Mouse (Mus musculus) lung, postnatal 0 days (tissue): ENCODE measurements at regions not wholly inside any gene's neighbourhood (a gene's known extent, or its start where the extent isn't known, plus 50 kb on each side); places are given as distances from the start of the nearest gene placed in this dataset.

Source experiments
- ATAC-seq: fragments of 200-750 bp; cut with Nextera tagmentation; 2 replicates; pipeline ENCODE4 v1.8.0; 2017; ENCODE audit warnings: moderate library complexity
- DNase-seq: peaks from one replicate; pipeline ENCODE4 v3.0.0-alpha.2; 2016; ENCODE audit warnings: low spot score
- H3K27ac ChIP-seq: fragments of 300-500 bp; sonication (generic); 2 replicates; pipeline ENCODE4 v1.5.1; 2014; ENCODE audit warnings: antibody characterized with exemption, mild to moderate bottlenecking, low read length, mixed read lengths
- H3K27me3 ChIP-seq: fragments of 300-500 bp; sonication (generic); replicated peaks from 2 replicates; pipeline ENCODE4 v1.6.1; 2014; ENCODE audit warnings: low read length, mixed read lengths; ENCODE audit not compliant: insufficient read depth
- H3K36me3 ChIP-seq: fragments of 300-500 bp; sonication (generic); 2 replicates; pipeline ENCODE4 v1.6.1; 2014; ENCODE audit warnings: low read length, mixed read lengths; ENCODE audit not compliant: insufficient read depth
- H3K4me1 ChIP-seq: fragments of 300-500 bp; sonication (generic); 2 replicates; pipeline ENCODE4 v1.6.1; 2014; ENCODE audit warnings: antibody characterized with exemption, low read depth, low read length, mixed read lengths; ENCODE audit not compliant: insufficient read depth
- H3K4me2 ChIP-seq: fragments of 300-500 bp; sonication (generic); replicated peaks from 2 replicates; pipeline ENCODE4 v1.6.1; 2014; ENCODE audit warnings: low read depth, mild to moderate bottlenecking, low read length, moderate library complexity, mixed read lengths
- H3K4me3 ChIP-seq: fragments of 300-500 bp; sonication (generic); 2 replicates; pipeline ENCODE4 v1.5.1; 2014; ENCODE audit warnings: low read depth, low read length
- H3K9ac ChIP-seq: fragments of 300-500 bp; sonication (generic); replicated peaks from 2 replicates; pipeline ENCODE4 v1.6.1; 2014; ENCODE audit warnings: low read depth, mild to moderate bottlenecking
- H3K9me3 ChIP-seq: fragments of 300-500 bp; sonication (generic); 2 replicates; pipeline ENCODE4 v1.6.1; 2016; ENCODE audit warnings: low read length, mixed read lengths
- CTCF ChIP-seq: IDR thresholded peaks from 2 replicates; pipeline ENCODE4 v1.5.1; 2016; ENCODE audit warnings: antibody characterized with exemption, mild to moderate bottlenecking
- EP300 ChIP-seq: IDR thresholded peaks from 2 replicates; pipeline ENCODE4 v1.6.1; 2016; ENCODE audit warnings: antibody characterized with exemption, mild to moderate bottlenecking, control low read depth
- WGBS: fragments of 180-500 bp; shearing (Covaris S2); extraction: QIAGEN DNeasy Blood & Tissue Kit; methylation state at CpG from one replicate; pipeline ENCODE4 v1.1.7; 2014; 5-methylcytosine and 5-hydroxymethylcytosine counted together

- H3K4me2 ChIP-seq: no peak overlapping the region
- H3K27me3 ChIP-seq: no peaks in the 10 kb centered on the region
- DNase-seq: no peak
- H3K4me1 ChIP-seq: no peaks in the 10 kb centered on the region
- WGBS: 100% methylated on average over 2 of the region's 2 CpGs
- ATAC-seq: no peak
- no peak overlapping the region for H3K4me3 ChIP-seq
- TF ChIP-seq EP300 (no peak), CTCF (no peak)
- H3K27ac ChIP-seq: no peak overlapping the region
- no peaks in the 10 kb centered on the region for H3K36me3 ChIP-seq
- H3K9ac ChIP-seq: no peak overlapping the region
- no peaks in the 10 kb centered on the region for H3K9me3 ChIP-seq
Measured at GRCm38 (mm10) chr6:97707401-97707800, 90.1 kb upstream of the Frmd4b start.

GRCm38 (mm10) chr6:97704361-97704760 lies 87.0 kb upstream of the Frmd4b start:
- Histone ChIP-seq H3K4me3 (no peak overlapping the region), H3K36me3 (no peaks in the 10 kb centered on the region), H3K4me2 (no peak overlapping the region), H3K9ac (no peak overlapping the region), H3K27me3 (no peaks in the 10 kb centered on the region), H3K27ac (no peak overlapping the region), H3K9me3 (no peaks in the 10 kb centered on the region), H3K4me1 (no peaks in the 10 kb centered on the region)
- no peak for ATAC-seq
- DNase-seq: no peak
- WGBS: 69% methylated on average over 5 of the region's 5 CpGs
- no peak for TF ChIP-seq EP300
- TF ChIP-seq CTCF: no peak

- Histone ChIP-seq H3K27me3 (no peaks in the 10 kb centered on the region), H3K9me3 (no peaks in the 10 kb centered on the region), H3K9ac (no peak overlapping the region), H3K4me1 (no peaks in the 10 kb centered on the region), H3K36me3 (no peaks in the 10 kb centered on the region), H3K27ac (no peak overlapping the region), H3K4me3 (no peak overlapping the region), H3K4me2 (no peak overlapping the region)
- ATAC-seq (no peak), DNase-seq (no peak)
- 83% methylated on average over 3 of the region's 3 CpGs for WGBS
- no peak for TF ChIP-seq EP300
- no peak for TF ChIP-seq CTCF
Measured at GRCm38 (mm10) chr6:97699752-97700098, 82.4 kb upstream of the Frmd4b start.

GRCm38 (mm10) chr6:97699054-97699751 lies 81.9 kb upstream of the Frmd4b start:
- 78% methylated on average over 9 of the region's 9 CpGs for WGBS
- Histone ChIP-seq H3K9me3 (no peaks in the 10 kb centered on the region), H3K4me1 (no peaks in the 10 kb centered on the region), H3K27ac (no peak overlapping the region), H3K4me3 (no peak overlapping the region), H3K9ac (no peak overlapping the region), H3K4me2 (no peak overlapping the region), H3K27me3 (no peaks in the 10 kb centered on the region), H3K36me3 (no peaks in the 10 kb centered on the region)
- DNase-seq (no peak), ATAC-seq (no peak)
- TF ChIP-seq CTCF: no peak
- no peak for TF ChIP-seq EP300

GRCm38 (mm10) chr6:97693281-97693680 lies 75.9 kb upstream of the Frmd4b start:
- WGBS: 81% methylated on average over 8 of the region's 8 CpGs
- Histone ChIP-seq H3K9ac (no peak overlapping the region), H3K27ac (no peak overlapping the region), H3K27me3 (no peaks in the 10 kb centered on the region), H3K4me1 (no peaks in the 10 kb centered on the region), H3K9me3 (no peaks in the 10 kb centered on the region), H3K4me2 (no peak overlapping the region), H3K4me3 (no peak overlapping the region), H3K36me3 (no peaks in the 10 kb centered on the region)
- TF ChIP-seq EP300 (no peak), CTCF (no peak)
- DNase-seq (no peak), ATAC-seq (no peak)

- Histone ChIP-seq H3K9me3 (no peaks in the 10 kb centered on the region), H3K4me1 (no peaks in the 10 kb centered on the region), H3K9ac (no peak overlapping the region), H3K36me3 (no peaks in the 10 kb centered on the region), H3K27ac (no peak overlapping the region), H3K27me3 (no peaks in the 10 kb centered on the region), H3K4me2 (no peak overlapping the region), H3K4me3 (no peak overlapping the region)
- no peak for DNase-seq
- no peak for ATAC-seq
- 73% methylated on average over 3 of the region's 3 CpGs for WGBS
- no peak for TF ChIP-seq CTCF
- TF ChIP-seq EP300: no peak
Measured at GRCm38 (mm10) chr6:97691136-97691535, 73.8 kb upstream of the Frmd4b start.

- Histone ChIP-seq H3K4me1 (no peaks in the 10 kb centered on the region), H3K4me3 (no peak overlapping the region), H3K36me3 (no peaks in the 10 kb centered on the region), H3K9me3 (no peaks in the 10 kb centered on the region), H3K27ac (no peak overlapping the region), H3K9ac (no peak overlapping the region), H3K4me2 (no peak overlapping the region), H3K27me3 (no peaks in the 10 kb centered on the region)
- 78% methylated on average over 7 of the region's 7 CpGs for WGBS
- DNase-seq: no peak
- ATAC-seq: no peak
- TF ChIP-seq EP300 (no peak), CTCF (no peak)
Measured at GRCm38 (mm10) chr6:97684335-97684734, 67.0 kb upstream of the Frmd4b start.
